ENCODE assay signal across 23 mouse cellular contexts in genomic region chr7:119272621-119273020, GRCm38 (mm10).
DNase-seq lines count a peak whose midpoint lies in the region; ATAC-seq and TF ChIP-seq lines count a peak whose summit lies in the region.
"Had no signal": no experiment of that assay in that cellular context is flagged by ENCODE, and none has a peak within 500 bp of the region (broad histone marks: within the 10 kb centered on the region; RNA-seq: fewer than 3 reads in every experiment).

No protein-coding gene starts in this region.

- H3K4me2 ChIP-seq in liver, embryonic 12.5 days, result no peak overlapping the region
- H3K4me2 ChIP-seq in liver, postnatal 0 days (ENCODE audit: low read depth, low read length), result no peak overlapping the region
- H3K4me2 ChIP-seq in neural tube, embryonic 12.5 days (replicated peaks), result no peak overlapping the region
- no peak overlapping the region for H3K4me2 ChIP-seq in neural tube, embryonic 15.5 days
- H3K4me2 ChIP-seq: embryonic facial prominence, embryonic 12.5 days; forebrain, embryonic 13.5 days; forebrain, embryonic 15.5 days had no signal

- no peak overlapping the region for H3K4me3 ChIP-seq in heart, embryonic 10.5 days
- no peak overlapping the region for H3K4me3 ChIP-seq in liver, embryonic 12.5 days
- H3K4me3 ChIP-seq in liver, postnatal 0 days (ENCODE audit: low read depth, low read length), result no peak overlapping the region
- H3K4me3 ChIP-seq in neural tube, embryonic 12.5 days, result no peak overlapping the region
- no peak overlapping the region for H3K4me3 ChIP-seq in neural tube, embryonic 15.5 days (replicated peaks)
- H3K4me3 ChIP-seq: embryonic facial prominence, embryonic 10.5 days; embryonic facial prominence, embryonic 12.5 days; forebrain, embryonic 13.5 days; forebrain, embryonic 15.5 days had no signal

- no peak overlapping the region for H3K9ac ChIP-seq in liver, embryonic 12.5 days
- H3K9ac ChIP-seq in liver, postnatal 0 days (replicated peaks), result no peak overlapping the region
- no peak overlapping the region for H3K9ac ChIP-seq in neural tube, embryonic 12.5 days
- H3K9ac ChIP-seq in neural tube, embryonic 15.5 days (replicated peaks), result no peak overlapping the region
- H3K9ac ChIP-seq: embryonic facial prominence, embryonic 12.5 days; forebrain, embryonic 13.5 days; forebrain, embryonic 15.5 days had no signal

- intact Hi-C loops in heart, postnatal 36 days (cut with DNase I), result no loop called here

- no peaks in the 10 kb centered on the region for H3K36me3 ChIP-seq in heart, embryonic 10.5 days
- H3K36me3 ChIP-seq in liver, embryonic 12.5 days, result no peaks in the 10 kb centered on the region
- H3K36me3 ChIP-seq in liver, postnatal 0 days (replicated peaks; ENCODE audit: insufficient read depth, low read length), result no peaks in the 10 kb centered on the region
- no peaks in the 10 kb centered on the region for H3K36me3 ChIP-seq in neural tube, embryonic 12.5 days
- H3K36me3 ChIP-seq in neural tube, embryonic 15.5 days, result no peaks in the 10 kb centered on the region
- H3K36me3 ChIP-seq: embryonic facial prominence, embryonic 10.5 days; embryonic facial prominence, embryonic 12.5 days; forebrain, embryonic 15.5 days; G1E had no signal

- no peak for ATAC-seq in liver, embryonic 12.5 days
- ATAC-seq in liver, postnatal 0 days, result no peak
- 0 out of 2 replicates have a peak, but pooled peaks have one; percentile 13 for ATAC-seq in neural tube, embryonic 12.5 days (ENCODE audit: low FRiP score, low read depth)
- ATAC-seq in neural tube, embryonic 15.5 days (ENCODE audit: low FRiP score), result no peak
- ATAC-seq: activated CD4-positive, CD25-positive, alpha-beta regulatory T cell, adult 4 months; CD4-positive, CD25-positive, alpha-beta regulatory T cell, adult 4 months; forebrain, embryonic 13.5 days; forebrain, embryonic 15.5 days; Patski had no signal

- TF ChIP-seq CTCF in liver, postnatal 0 days (IDR thresholded peaks at IDR 0.05; ENCODE audit: low read depth), result no peak

- no peak overlapping the region for H3K27ac ChIP-seq in heart, embryonic 10.5 days
- 0 out of 2 replicates have a peak overlapping the region, but pooled peaks have one; percentile 10 for H3K27ac ChIP-seq in liver, embryonic 12.5 days
- H3K27ac ChIP-seq in liver, postnatal 0 days (ENCODE audit: low read depth), result no peak overlapping the region
- H3K27ac ChIP-seq in neural tube, embryonic 12.5 days, result no peak overlapping the region
- no peak overlapping the region for H3K27ac ChIP-seq in neural tube, embryonic 15.5 days (replicated peaks)
- H3K27ac ChIP-seq: embryonic facial prominence, embryonic 10.5 days; embryonic facial prominence, embryonic 12.5 days; forebrain, embryonic 13.5 days; forebrain, embryonic 15.5 days had no signal

- WGBS in heart, embryonic 10.5 days, result 77% methylated on average over 3 of the region's 3 CpGs
- 73% methylated on average over 3 of the region's 3 CpGs for WGBS in liver, embryonic 12.5 days (ENCODE audit: insufficient replicate concordance)
- 75% methylated on average over 3 of the region's 3 CpGs for WGBS in liver, postnatal 0 days (ENCODE audit: insufficient replicate concordance)
- 70% methylated on average over 3 of the region's 3 CpGs for WGBS in neural tube, embryonic 12.5 days
- WGBS in neural tube, embryonic 15.5 days, result 65% methylated on average over 3 of the region's 3 CpGs

- H3K4me1 ChIP-seq in heart, embryonic 10.5 days, result no peaks in the 10 kb centered on the region
- H3K4me1 ChIP-seq in liver, embryonic 12.5 days, result peaks cover 39% of the 10 kb centered on the region
- no peaks in the 10 kb centered on the region for H3K4me1 ChIP-seq in liver, postnatal 0 days (ENCODE audit: insufficient read depth)
- no peaks in the 10 kb centered on the region for H3K4me1 ChIP-seq in neural tube, embryonic 12.5 days
- no peaks in the 10 kb centered on the region for H3K4me1 ChIP-seq in neural tube, embryonic 15.5 days
- H3K4me1 ChIP-seq: embryonic facial prominence, embryonic 10.5 days; embryonic facial prominence, embryonic 12.5 days; forebrain, embryonic 13.5 days; forebrain, embryonic 15.5 days had no signal

- no peaks in the 10 kb centered on the region for H3K9me3 ChIP-seq in heart, embryonic 10.5 days
- no peaks in the 10 kb centered on the region for H3K9me3 ChIP-seq in liver, embryonic 12.5 days (replicated peaks)
- H3K9me3 ChIP-seq in liver, postnatal 0 days (ENCODE audit: low read length), result no peaks in the 10 kb centered on the region
- H3K9me3 ChIP-seq in neural tube, embryonic 12.5 days, result no peaks in the 10 kb centered on the region
- H3K9me3 ChIP-seq in neural tube, embryonic 15.5 days (replicated peaks), result no peaks in the 10 kb centered on the region
- H3K9me3 ChIP-seq: embryonic facial prominence, embryonic 10.5 days; embryonic facial prominence, embryonic 12.5 days; forebrain, embryonic 13.5 days; forebrain, embryonic 15.5 days had no signal

- no peaks in the 10 kb centered on the region for H3K27me3 ChIP-seq in heart, embryonic 10.5 days (ENCODE audit: insufficient read depth, poor library complexity, severe bottlenecking)
- H3K27me3 ChIP-seq in liver, embryonic 12.5 days (replicated peaks), result no peaks in the 10 kb centered on the region
- H3K27me3 ChIP-seq in liver, postnatal 0 days (ENCODE audit: insufficient read depth, low read length), result no peaks in the 10 kb centered on the region
- no peaks in the 10 kb centered on the region for H3K27me3 ChIP-seq in neural tube, embryonic 12.5 days (replicated peaks)
- no peaks in the 10 kb centered on the region for H3K27me3 ChIP-seq in neural tube, embryonic 15.5 days (replicated peaks)
- H3K27me3 ChIP-seq: embryonic facial prominence, embryonic 12.5 days; forebrain, embryonic 13.5 days; forebrain, embryonic 15.5 days; Patski had no signal

- DNase-seq in heart, embryonic 10.5 days (ENCODE audit: low spot score), result peak; percentile 52
- DNase-seq in heart, postnatal 36 days, result no peak
- no peak for DNase-seq in liver, postnatal 0 days
- DNase-seq: adrenal gland, adult 8-10 months; adrenal gland, postnatal 14 days; adrenal gland, postnatal 36 days; B cell, adult 2 months; cerebellum, adult 11-12 months; cerebellum, adult 2 months; cerebellum, adult 9-10 months; cerebellum, postnatal 10 days; cerebellum, postnatal 25 days had no signal

- TF ChIP-seq EP300 in liver, postnatal 0 days (IDR thresholded peaks at IDR 0.05; ENCODE audit: low read depth), result no peak
